In genomic region chr13:70093970-70094369, GRCm38 (mm10) we compare ENCODE assay signal across 30 mouse cellular contexts.
DNase-seq lines count a peak whose midpoint lies in the region; ATAC-seq and TF ChIP-seq lines count a peak whose summit lies in the region.
"Had no signal": no experiment of that assay in that cellular context is flagged by ENCODE, and none has a peak within 500 bp of the region (broad histone marks: within the 10 kb centered on the region; RNA-seq: fewer than 3 reads in every experiment).

No protein-coding gene starts in this region.

- ATAC-seq in forebrain, embryonic 12.5 days (ENCODE audit: low FRiP score), result no peak
- no peak; the same call in 1 of the 2 replicates for ATAC-seq in forebrain, embryonic 13.5 days
- 0 out of 2 replicates have a peak, but pooled peaks have one; percentile 50 for ATAC-seq in hindbrain, embryonic 13.5 days (ENCODE audit: low FRiP score)
- no peak for ATAC-seq in hindbrain, embryonic 11.5 days (ENCODE audit: low FRiP score)
- ATAC-seq in forebrain, postnatal 0 days, result peak; percentile 68
- ATAC-seq in intestine, postnatal 0 days, result no peak
- ATAC-seq: activated CD4-positive, CD25-positive, alpha-beta regulatory T cell, adult 4 months had no signal

- peaks cover 16% of the 10 kb centered on the region for H3K4me1 ChIP-seq in forebrain, embryonic 12.5 days
- H3K4me1 ChIP-seq in forebrain, embryonic 13.5 days, result peaks cover 19% of the 10 kb centered on the region
- H3K4me1 ChIP-seq in hindbrain, embryonic 13.5 days (replicated peaks), result peaks cover 13% of the 10 kb centered on the region
- H3K4me1 ChIP-seq in hindbrain, embryonic 11.5 days (replicated peaks; ENCODE audit: control insufficient read depth, insufficient read depth, low read length), result 0 out of 2 replicates have a peak, but pooled peaks cover 3% of the 10 kb centered on the region
- peaks cover 3% of the 10 kb centered on the region; the same call in 1 of the 2 replicates for H3K4me1 ChIP-seq in forebrain, postnatal 0 days (ENCODE audit: insufficient read depth)
- H3K4me1 ChIP-seq in intestine, postnatal 0 days (replicated peaks; ENCODE audit: control insufficient read depth, insufficient read depth, low read length), result no peaks in the 10 kb centered on the region
- H3K4me1 ChIP-seq: embryonic facial prominence, embryonic 15.5 days; kidney, embryonic 15.5 days; liver, embryonic 15.5 days had no signal

- H3K27ac ChIP-seq in forebrain, embryonic 12.5 days, result peak overlapping the region; percentile 37; the same call in 1 of the 2 replicates
- no peak overlapping the region for H3K27ac ChIP-seq in forebrain, embryonic 13.5 days
- H3K27ac ChIP-seq in hindbrain, embryonic 13.5 days, result peak overlapping the region; percentile 48
- H3K27ac ChIP-seq in hindbrain, embryonic 11.5 days (ENCODE audit: low read depth, low read length), result no peak overlapping the region
- H3K27ac ChIP-seq in forebrain, postnatal 0 days (ENCODE audit: low read depth, low read length), result no peak overlapping the region
- no peak overlapping the region for H3K27ac ChIP-seq in intestine, postnatal 0 days (ENCODE audit: low read depth, low read length)
- H3K27ac ChIP-seq: embryonic facial prominence, embryonic 10.5 days; embryonic facial prominence, embryonic 15.5 days; gastrocnemius, adult 2 months; kidney, embryonic 15.5 days; left cerebral cortex, adult 2 months; limb, embryonic 12.5 days; liver, embryonic 15.5 days; midbrain, embryonic 10.5 days; midbrain, embryonic 15.5 days had no signal

- no peaks in the 10 kb centered on the region for H3K9me3 ChIP-seq in forebrain, embryonic 12.5 days
- H3K9me3 ChIP-seq in forebrain, embryonic 13.5 days (replicated peaks), result no peaks in the 10 kb centered on the region
- H3K9me3 ChIP-seq in hindbrain, embryonic 13.5 days, result no peaks in the 10 kb centered on the region
- H3K9me3 ChIP-seq in hindbrain, embryonic 11.5 days (ENCODE audit: control insufficient read depth, low read length), result no peaks in the 10 kb centered on the region
- H3K9me3 ChIP-seq in forebrain, postnatal 0 days (ENCODE audit: low read length), result no peaks in the 10 kb centered on the region
- no peaks in the 10 kb centered on the region for H3K9me3 ChIP-seq in intestine, postnatal 0 days (ENCODE audit: control insufficient read depth)
- H3K9me3 ChIP-seq: embryonic facial prominence, embryonic 10.5 days; embryonic facial prominence, embryonic 15.5 days; kidney, embryonic 15.5 days; limb, embryonic 12.5 days; liver, embryonic 15.5 days; midbrain, embryonic 10.5 days; midbrain, embryonic 15.5 days had no signal

- no peak for TF ChIP-seq CTCF in forebrain, postnatal 0 days (IDR thresholded peaks at IDR 0.05; ENCODE audit: low read depth)
- TF ChIP-seq CTCF in intestine, postnatal 0 days (IDR thresholded peaks at IDR 0.05; ENCODE audit: low read depth), result no peak

- 49% methylated on average over 2 of the region's 2 CpGs for WGBS in forebrain, embryonic 12.5 days
- WGBS in forebrain, embryonic 13.5 days, result 42% methylated on average over 2 of the region's 2 CpGs
- whole genome bisulfite sequencing in hindbrain, embryonic 13.5 days, result 53% methylated on average over 2 of the region's 2 CpGs
- WGBS in hindbrain, embryonic 11.5 days, result 59% methylated on average over 2 of the region's 2 CpGs
- WGBS in forebrain, postnatal 0 days, result 23% methylated on average over 2 of the region's 2 CpGs
- 61% methylated on average over 2 of the region's 2 CpGs for WGBS in intestine, postnatal 0 days

- H3K4me2 ChIP-seq in forebrain, embryonic 12.5 days, result no peak overlapping the region
- H3K4me2 ChIP-seq in forebrain, embryonic 13.5 days, result no peak overlapping the region
- no peak overlapping the region for H3K4me2 ChIP-seq in hindbrain, embryonic 13.5 days
- H3K4me2 ChIP-seq in hindbrain, embryonic 11.5 days (replicated peaks; ENCODE audit: low read depth, low read length), result no peak overlapping the region
- no peak overlapping the region for H3K4me2 ChIP-seq in forebrain, postnatal 0 days (ENCODE audit: low read depth)
- H3K4me2 ChIP-seq in intestine, postnatal 0 days (replicated peaks; ENCODE audit: low read depth), result no peak overlapping the region
- H3K4me2 ChIP-seq: embryonic facial prominence, embryonic 15.5 days; heart, embryonic 11.5 days; kidney, embryonic 15.5 days; limb, embryonic 12.5 days; liver, embryonic 15.5 days; lung, embryonic 14.5 days; midbrain, embryonic 15.5 days had no signal

- H3K9ac ChIP-seq in forebrain, embryonic 12.5 days, result no peak overlapping the region
- H3K9ac ChIP-seq in forebrain, embryonic 13.5 days, result no peak overlapping the region
- no peak overlapping the region for H3K9ac ChIP-seq in hindbrain, embryonic 13.5 days
- H3K9ac ChIP-seq in hindbrain, embryonic 11.5 days (ENCODE audit: low read depth, low read length), result no peak overlapping the region
- H3K9ac ChIP-seq in forebrain, postnatal 0 days, result no peak overlapping the region
- H3K9ac ChIP-seq in intestine, postnatal 0 days (ENCODE audit: low read depth, low read length), result no peak overlapping the region
- H3K9ac ChIP-seq: embryonic facial prominence, embryonic 15.5 days; kidney, embryonic 15.5 days; limb, embryonic 12.5 days; liver, embryonic 15.5 days; lung, embryonic 14.5 days; midbrain, embryonic 15.5 days had no signal

- no peaks in the 10 kb centered on the region for H3K27me3 ChIP-seq in forebrain, embryonic 12.5 days
- H3K27me3 ChIP-seq in forebrain, embryonic 13.5 days, result no peaks in the 10 kb centered on the region
- H3K27me3 ChIP-seq in hindbrain, embryonic 13.5 days, result no peaks in the 10 kb centered on the region
- H3K27me3 ChIP-seq in hindbrain, embryonic 11.5 days (ENCODE audit: control insufficient read depth, insufficient read depth, low read length), result no peaks in the 10 kb centered on the region
- no peaks in the 10 kb centered on the region for H3K27me3 ChIP-seq in forebrain, postnatal 0 days (ENCODE audit: insufficient read depth, low read length)
- H3K27me3 ChIP-seq in intestine, postnatal 0 days (replicated peaks; ENCODE audit: control insufficient read depth, insufficient read depth, low read length), result no peaks in the 10 kb centered on the region
- H3K27me3 ChIP-seq: CH12.LX; embryonic facial prominence, embryonic 15.5 days; kidney, embryonic 15.5 days; limb, embryonic 12.5 days; liver, embryonic 15.5 days; midbrain, embryonic 15.5 days had no signal

- DNase-seq in hindbrain, embryonic 11.5 days (ENCODE audit: low spot score), result no peak
- peak; percentile 45 for DNase-seq in forebrain, postnatal 0 days
- DNase-seq in retina, postnatal 1 day, result peak; percentile 12
- DNase-seq: adrenal gland, adult 2 months; cerebellum, adult 8-10 months; cerebellum, postnatal 25 days; gastrocnemius, adult 2 months; heart, postnatal 36 days; kidney, adult 11 months; kidney, postnatal 25 days; lung, embryonic 14.5 days; lung, postnatal 14 days; right cerebral cortex, adult 18-20 months; spleen, adult 18-20 months; thymus, postnatal 14 days had no signal

- H3K36me3 ChIP-seq in forebrain, embryonic 12.5 days (replicated peaks), result no peaks in the 10 kb centered on the region
- H3K36me3 ChIP-seq in forebrain, embryonic 13.5 days (ENCODE audit: poor library complexity, severe bottlenecking), result no peaks in the 10 kb centered on the region
- no peaks in the 10 kb centered on the region for H3K36me3 ChIP-seq in hindbrain, embryonic 13.5 days
- no peaks in the 10 kb centered on the region for H3K36me3 ChIP-seq in hindbrain, embryonic 11.5 days (ENCODE audit: control insufficient read depth, insufficient read depth, low read length)
- no peaks in the 10 kb centered on the region for H3K36me3 ChIP-seq in forebrain, postnatal 0 days (ENCODE audit: insufficient read depth)
- H3K36me3 ChIP-seq in intestine, postnatal 0 days (ENCODE audit: control insufficient read depth, insufficient read depth), result no peaks in the 10 kb centered on the region
- H3K36me3 ChIP-seq: embryonic facial prominence, embryonic 10.5 days; embryonic facial prominence, embryonic 15.5 days; kidney, embryonic 15.5 days; limb, embryonic 12.5 days; liver, embryonic 15.5 days; midbrain, embryonic 10.5 days; midbrain, embryonic 15.5 days had no signal

- H3K4me3 ChIP-seq in forebrain, embryonic 12.5 days (replicated peaks), result no peak overlapping the region
- H3K4me3 ChIP-seq in forebrain, embryonic 13.5 days, result no peak overlapping the region
- no peak overlapping the region for H3K4me3 ChIP-seq in hindbrain, embryonic 13.5 days
- H3K4me3 ChIP-seq in hindbrain, embryonic 11.5 days (ENCODE audit: low read depth, low read length), result no peak overlapping the region
- H3K4me3 ChIP-seq in forebrain, postnatal 0 days (ENCODE audit: low read depth, low read length), result no peak overlapping the region
- H3K4me3 ChIP-seq in intestine, postnatal 0 days (ENCODE audit: low read depth, low read length), result no peak overlapping the region
- H3K4me3 ChIP-seq: embryonic facial prominence, embryonic 10.5 days; embryonic facial prominence, embryonic 15.5 days; gastrocnemius, adult 2 months; kidney, embryonic 15.5 days; left cerebral cortex, adult 2 months; limb, embryonic 12.5 days; liver, embryonic 15.5 days; midbrain, embryonic 10.5 days; midbrain, embryonic 15.5 days had no signal

Comparison
In these comparisons a context has a peak if more than half of its experiments do, and no peak if none do; other contexts are left out.
1. ATAC-seq: peak in hindbrain, embryonic 13.5 days (single experiment) and forebrain, postnatal 0 days (single experiment); none in forebrain, embryonic 12.5 days (single experiment), forebrain, embryonic 13.5 days (single experiment), hindbrain, embryonic 11.5 days (single experiment) and intestine, postnatal 0 days (single experiment).
2. H3K27ac ChIP-seq: peak in forebrain, embryonic 12.5 days (single experiment) and hindbrain, embryonic 13.5 days (single experiment); none in forebrain, embryonic 13.5 days (single experiment), hindbrain, embryonic 11.5 days (single experiment), forebrain, postnatal 0 days (single experiment) and intestine, postnatal 0 days (single experiment).